8 mouse cellular contexts compared by ENCODE assay signal in genomic region chr17:80479295-80480030, GRCm38 (mm10). TPM values are rescaled to one million over a fixed set of nuclear protein-coding genes. Genes with fewer than 3 reads are reported as not detected.
DNase-seq lines count a peak whose midpoint lies in the region; ATAC-seq and TF ChIP-seq lines count a peak whose summit lies in the region.

No protein-coding gene starts in this region.

- peak; percentile 16 for ATAC-seq in activated CD4-positive, CD25-positive, alpha-beta regulatory T cell, adult 4 months
- peak; percentile 22; the same call in 1 of the 2 replicates for ATAC-seq in common myeloid progenitor, adult 5-6 weeks (replicated peaks; ENCODE audit: low read depth, poor library complexity, severe bottlenecking)
- ATAC-seq in hindbrain, postnatal 0 days: peak; percentile 50
- ATAC-seq in megakaryocyte progenitor cell, adult 5-6 weeks (replicated peaks; ENCODE audit: poor library complexity): peak; percentile 27

- H3K27ac ChIP-seq in gastrocnemius, adult 2 months: peak overlapping the region; percentile 95
- H3K27ac ChIP-seq in hindbrain, postnatal 0 days: peak overlapping the region; percentile 98

- DNase-seq in gastrocnemius, adult 2 months: peak; percentile 72
- DNase-seq in hindbrain, postnatal 0 days (ENCODE audit: low spot score): peak; percentile 66
- peak; percentile 51 to 67 for DNase-seq in left cerebral cortex, postnatal 14 days (ENCODE audit: low spot score in 2 of 2)
- peak; percentile 61 for DNase-seq in right cerebral cortex, postnatal 25 days
- peak; percentile 51 for DNase-seq in urinary bladder, postnatal 25 days (ENCODE audit: low spot score)

- peaks cover 13% of the 10 kb centered on the region; the same call in 1 of the 2 replicates for H3K4me1 ChIP-seq in hindbrain, postnatal 0 days (ENCODE audit: insufficient read depth, low read length)

- no peaks in the 10 kb centered on the region for H3K9me3 ChIP-seq in hindbrain, postnatal 0 days (ENCODE audit: low read length)

- peak overlapping the region; percentile 66 for H3K4me2 ChIP-seq in hindbrain, postnatal 0 days (ENCODE audit: low read depth, low read length)

- no peaks in the 10 kb centered on the region for H3K36me3 ChIP-seq in hindbrain, postnatal 0 days (ENCODE audit: insufficient read depth, low read length)

- TF ChIP-seq CTCF in gastrocnemius, adult 2 months (IDR thresholded peaks at IDR 0.05): no peak
- no peak for TF ChIP-seq CTCF in hindbrain, postnatal 0 days (IDR thresholded peaks at IDR 0.05; ENCODE audit: low read depth)

- no peaks in the 10 kb centered on the region for H3K27me3 ChIP-seq in hindbrain, postnatal 0 days (ENCODE audit: insufficient read depth, low read length)

- peak overlapping the region; percentile 97 for H3K9ac ChIP-seq in hindbrain, postnatal 0 days (replicated peaks; ENCODE audit: low read length)

- peak overlapping the region; percentile 97 for H3K4me3 ChIP-seq in gastrocnemius, adult 2 months
- H3K4me3 ChIP-seq in hindbrain, postnatal 0 days (ENCODE audit: low read length): peak overlapping the region; percentile 96

- 1% methylated on average over 62 of the region's 71 CpGs for WGBS in hindbrain, postnatal 0 days

- intact Hi-C loops in gastrocnemius, adult 2 months (cut with DNase I): loop anchor here (5.0 kb wide), 1 partner anchor 272 kb away; the partner anchor contains the start of genes Srsf7 and Ttc39d
- intact Hi-C loops in left cerebral cortex, postnatal 14 days (cut with DNase I): no loop called here

RNA-seq across cellular contexts. Expression of gene Sos1, which starts 0.8 kb away (rescaled TPM):
- 1 to 10 TPM; 4.7 to 5.4 TPM for polyA plus RNA-seq in activated CD4-positive, CD25-positive, alpha-beta regulatory T cell, adult 4 months (2017; shearing (Covaris generic))
- 14.6 and 22.4 TPM in 2 replicates for total RNA-seq in common myeloid progenitor, adult 5-6 weeks (2017)
- total RNA-seq in gastrocnemius, adult 2 months (2021): 10 to 100 TPM; 14.1 to 18.2 TPM
- total RNA-seq in hindbrain, postnatal 0 days (2014; rRNA removed): 21.2 and 21.5 TPM in 2 replicates
- 6.5 and 6.8 TPM in 2 replicates for polyA plus RNA-seq in hindbrain, postnatal 0 days (2015; fragmentation: Nextera tagmentation; extraction: Ambion mirVana)
- 10 to 100 TPM; 32.3 to 33.8 TPM for total RNA-seq in left cerebral cortex, postnatal 14 days (2021)
- 21.1 and 22.9 TPM in 2 replicates for total RNA-seq in megakaryocyte progenitor cell, adult 5-6 weeks (2015)
- total RNA-seq in megakaryocyte progenitor cell, adult 5-6 weeks (2017): 5.7 and 9.0 TPM in 2 replicates

Comparison
In these comparisons a context has a peak if more than half of its experiments do, and no peak if none do; other contexts are left out.
1. Peak in every context shown above with its lines: DNase-seq, ATAC-seq, H3K4me3 ChIP-seq and H3K27ac ChIP-seq.